Mouse (Mus musculus): ENCODE data around the gene Timm44.

GRCm38 (mm10) chr8:4216791-4217621, 58.7 kb downstream of the Timm44 start, which contains the start of gene Prr36:
- TF ChIP-seq EP300 (optimal IDR thresholded peaks at IDR 0.05) (no peak), CTCF (IDR thresholded peaks at IDR 0.05; ENCODE audit: low read depth) (no peak)

Data from stomach, postnatal 0 days (tissue).